Mouse (Mus musculus) thymus, adult 2 months (tissue): Measurements from ENCODE around the gene Gpatch4. TPM values are rescaled to one million over a fixed set of nuclear protein-coding genes. Genes with fewer than 3 reads are reported as not detected.
A peak's percentile ranks its signal among the peaks of the same experiment; 100 is the strongest.

ENCODE experiments used
- DNase-seq: peaks from one replicate; pipeline ENCODE4 v3.0.0; 2021
- H3K27ac ChIP-seq: fragments of 200-500 bp; 2 replicates; pipeline ENCODE4 v1.5.1; 2012; ENCODE audit warnings: low read length, control low read depth; ENCODE audit not compliant: control insufficient read depth, insufficient read depth
- H3K27me3 ChIP-seq: fragments of 200-500 bp; 2 replicates; pipeline ENCODE4 v1.6.1; 2012; ENCODE audit warnings: mild to moderate bottlenecking, low read length, moderate library complexity, mixed read lengths; ENCODE audit not compliant: control insufficient read depth, insufficient read depth
- H3K36me3 ChIP-seq: fragments of 200-500 bp; 2 replicates; pipeline ENCODE4 v1.6.1; 2012; ENCODE audit warnings: mild to moderate bottlenecking, low read length, moderate library complexity; ENCODE audit not compliant: control insufficient read depth, insufficient read depth
- H3K4me1 ChIP-seq: fragments of 200-500 bp; replicated peaks from 2 replicates; pipeline ENCODE4 v1.6.1; 2012; ENCODE audit warnings: low read length; ENCODE audit not compliant: control insufficient read depth, insufficient read depth
- H3K4me3 ChIP-seq: fragments of 200-500 bp; 2 replicates; pipeline ENCODE4 v1.5.1; 2012; ENCODE audit warnings: mild to moderate bottlenecking, low read length, control low read depth, moderate library complexity; ENCODE audit not compliant: control insufficient read depth, insufficient read depth
- CTCF ChIP-seq: fragments of 200-500 bp; IDR thresholded peaks from 2 replicates; pipeline ENCODE4 v1.5.1; 2012; ENCODE audit warnings: mild to moderate bottlenecking, control low read depth, low read length, moderate library complexity, borderline replicate concordance; ENCODE audit not compliant: control insufficient read depth, poor library complexity, insufficient read depth; ENCODE audit errors: extremely low read depth
- POLR2A ChIP-seq: fragments of 200-500 bp; IDR thresholded peaks from 2 replicates; pipeline ENCODE4 v1.6.1; 2012; ENCODE audit warnings: mild to moderate bottlenecking, low read length, control low read depth, moderate library complexity; ENCODE audit not compliant: control insufficient read depth, poor library complexity, insufficient read depth; ENCODE audit errors: extremely low read depth
- WGBS: fragments of 180-500 bp; shearing (Covaris S2); methylation state at CpG from one replicate; pipeline ENCODE4 v1.1.7; 2018; 5-methylcytosine and 5-hydroxymethylcytosine counted together
- polyA plus RNA-seq: library from polyadenylated mRNA; depleted of rRNA; stranded (reverse); fragments of >200 nt; gene quantifications from 2 replicates; pipeline ENCODE4 v1.2.3, GENCODE M21; 2012

Gene Gpatch4
- polyA plus RNA-seq, 1 experiment, result 11.3 TPM

GRCm38 (mm10) chr3:88068386-88068785 lies 25.5 kb downstream of the Gpatch4 start:
- Histone ChIP-seq H3K4me3 (no peak overlapping the region), H3K4me1 (no peaks in the 10 kb centered on the region), H3K27ac (no peak overlapping the region), H3K36me3 (no peaks in the 10 kb centered on the region), H3K27me3 (0 out of 2 replicates have a peak, but pooled peaks cover 2% of the 10 kb centered on the region)
- DNase-seq, result no peak
- WGBS, result 64% methylated on average over 2 of the region's 2 CpGs
- no peak for TF ChIP-seq POLR2A
- TF ChIP-seq CTCF, result no peak

- 4% methylated on average over 5 of the region's 5 CpGs for WGBS
- Histone ChIP-seq H3K27me3 (no peaks in the 10 kb centered on the region), H3K36me3 (no peaks in the 10 kb centered on the region), H3K4me3 (no peak overlapping the region), H3K4me1 (no peaks in the 10 kb centered on the region), H3K27ac (no peak overlapping the region)
- TF ChIP-seq CTCF, result peak; percentile 77; the same call in 1 of the 2 replicates
- no peak for TF ChIP-seq POLR2A
- DNase-seq, result peak; percentile 85
Measured at GRCm38 (mm10) chr3:88071783-88072182, 28.9 kb downstream of the Gpatch4 start.

DNA sequence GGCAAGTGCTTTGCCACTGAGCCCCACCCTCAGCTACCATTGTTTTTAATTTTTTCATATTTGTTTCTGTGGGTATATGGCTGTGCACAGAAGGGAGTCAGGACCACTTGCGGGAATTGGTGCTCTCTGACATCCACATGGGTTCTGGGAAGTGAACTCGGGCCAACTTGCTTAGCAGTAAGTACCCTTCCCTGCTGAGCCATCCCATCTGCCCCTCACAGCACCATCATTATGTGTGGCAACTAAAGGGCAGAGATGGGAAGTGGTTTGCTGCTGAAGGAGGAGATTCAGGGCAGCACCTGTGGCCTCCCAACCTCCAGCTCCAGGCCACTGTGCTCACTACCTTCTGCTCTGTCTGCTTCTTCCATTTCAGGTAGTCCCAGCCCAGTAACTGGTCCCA lies 30.7 kb downstream of the Gpatch4 start:
- Histone ChIP-seq H3K4me3 (no peak overlapping the region), H3K27ac (no peak overlapping the region), H3K36me3 (no peaks in the 10 kb centered on the region), H3K4me1 (no peaks in the 10 kb centered on the region), H3K27me3 (no peaks in the 10 kb centered on the region)
- no peak for TF ChIP-seq POLR2A
- TF ChIP-seq CTCF, result no peak
- 72% methylated on average over 2 of the region's 2 CpGs for WGBS
- no peak for DNase-seq

DNA sequence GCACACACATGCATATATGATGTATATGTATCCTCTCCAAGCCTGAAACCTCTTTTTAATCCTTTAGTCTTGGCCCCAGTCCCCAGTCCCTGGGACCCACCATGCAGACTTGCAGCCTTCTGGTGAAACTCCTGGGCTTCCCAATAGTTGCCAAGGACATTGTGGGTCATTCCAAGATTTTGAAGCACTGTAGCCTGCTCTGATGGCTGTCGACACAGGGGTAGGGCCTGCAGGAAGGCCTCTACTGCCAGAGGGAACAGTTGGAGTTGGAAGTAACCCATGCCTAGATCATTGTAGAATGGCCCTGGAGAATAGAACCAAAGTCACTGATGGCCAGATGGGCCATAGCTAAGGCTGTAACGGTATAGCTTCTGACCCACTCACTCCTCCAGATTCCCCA lies 31.4 kb downstream of the Gpatch4 start:
- Histone ChIP-seq H3K36me3 (no peaks in the 10 kb centered on the region), H3K27me3 (no peaks in the 10 kb centered on the region), H3K4me1 (no peaks in the 10 kb centered on the region), H3K4me3 (no peak overlapping the region), H3K27ac (no peak overlapping the region)
- TF ChIP-seq CTCF (no peak), POLR2A (no peak)
- WGBS, result 82% methylated on average over 2 of the region's 2 CpGs
- DNase-seq, result no peak

DNA sequence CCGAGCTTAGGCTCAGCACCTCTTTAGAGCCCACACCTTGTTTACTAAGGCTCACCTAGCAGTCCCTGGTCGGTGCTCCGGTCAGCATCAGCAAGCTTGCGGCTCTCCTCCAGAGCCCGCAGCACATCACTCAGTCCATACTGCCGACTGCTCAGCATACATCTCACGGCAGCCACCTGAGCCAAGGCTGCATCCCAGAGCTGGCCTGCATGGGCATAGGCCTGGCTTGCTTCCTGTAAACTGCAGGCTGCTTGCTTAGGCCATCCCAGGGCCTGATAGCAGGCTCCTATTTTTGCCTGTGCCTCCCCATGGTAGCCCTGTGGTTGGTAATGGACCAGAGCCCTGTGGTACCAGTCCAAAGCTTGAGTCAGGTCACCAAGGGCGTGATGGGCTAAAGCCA lies 31.9 kb downstream of the Gpatch4 start:
- TF ChIP-seq CTCF (no peak), POLR2A (no peak)
- no peaks in the 10 kb centered on the region for H3K36me3 ChIP-seq
- no peak overlapping the region for H3K4me3 ChIP-seq
- DNase-seq, result no peak
- no peaks in the 10 kb centered on the region for H3K4me1 ChIP-seq
- H3K27ac ChIP-seq, result no peak overlapping the region
- no peaks in the 10 kb centered on the region for H3K27me3 ChIP-seq
- 89% methylated on average over 8 of the region's 8 CpGs for WGBS

DNA sequence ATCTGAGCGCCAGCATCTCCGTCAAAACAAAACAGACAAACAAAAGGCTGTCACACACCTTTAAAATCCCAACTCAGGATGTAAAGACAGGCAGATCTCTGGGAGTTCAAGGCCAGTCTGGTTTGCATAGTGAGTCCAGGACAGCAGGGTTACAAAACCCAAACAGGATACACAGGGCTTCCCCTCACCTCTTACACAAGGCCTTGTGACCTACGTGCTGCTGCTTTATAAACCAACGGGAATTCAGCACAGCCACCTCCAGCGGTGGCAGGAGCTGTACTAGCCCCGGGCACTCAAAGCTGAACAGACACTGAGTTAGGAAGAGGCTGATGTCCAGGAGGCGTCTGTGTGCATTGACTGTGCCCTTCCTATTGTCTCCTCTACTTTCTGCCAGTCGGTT lies 34.5 kb downstream of the Gpatch4 start:
- TF ChIP-seq POLR2A (no peak), CTCF (no peak)
- Histone ChIP-seq H3K36me3 (no peaks in the 10 kb centered on the region), H3K27me3 (no peaks in the 10 kb centered on the region), H3K4me3 (no peak overlapping the region), H3K27ac (no peak overlapping the region), H3K4me1 (peaks cover 6% of the 10 kb centered on the region)
- WGBS, result 60% methylated on average over 8 of the region's 8 CpGs
- DNase-seq, result no peak

DNA sequence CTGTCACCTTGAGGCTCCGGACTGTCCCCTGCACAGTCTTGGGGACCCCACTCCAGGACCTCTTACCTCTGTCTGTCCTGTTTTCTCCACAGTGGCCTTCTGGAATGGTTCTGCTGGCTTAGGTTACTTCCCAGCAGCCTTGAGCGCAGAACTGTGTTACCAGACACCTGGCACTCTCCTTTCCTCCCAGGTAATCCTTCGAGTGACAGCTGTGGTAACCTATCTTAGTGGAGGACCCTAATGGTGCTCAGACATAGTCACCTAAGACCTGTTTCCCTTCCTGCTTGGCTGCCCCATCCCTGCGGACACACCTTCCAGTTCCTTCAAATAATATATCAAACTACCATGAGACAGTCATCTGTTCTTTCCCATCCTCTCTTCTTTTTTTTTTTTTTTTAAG lies 35.3 kb downstream of the Gpatch4 start, which contains the start of gene Ttc24:
TSS of gene Ttc24 (minus strand) at position 101 of the 400 bp plus-strand sequence.
- Histone ChIP-seq H3K4me1 (peaks cover 9% of the 10 kb centered on the region), H3K27me3 (no peaks in the 10 kb centered on the region), H3K27ac (no peak within 1 kb of the TSS), H3K4me3 (no peak within 1 kb of the TSS), H3K36me3 (no peaks in the 10 kb centered on the region)
- WGBS, result 91% methylated on average over 4 of the region's 4 CpGs
- TF ChIP-seq POLR2A, result no peak
- TF ChIP-seq CTCF, result no peak
- no peak for DNase-seq
